Mouse (Mus musculus) intestine, embryonic 15.5 days (tissue): Measurements from ENCODE around the gene Kctd3. TPM values are rescaled to one million over a fixed set of nuclear protein-coding genes. Genes with fewer than 3 reads are reported as not detected.

Source experiments
- ATAC-seq: fragments of 200-750 bp; cut with Nextera tagmentation; 2 replicates; pipeline ENCODE4 v1.8.0; 2017; ENCODE audit warnings: moderate TSS enrichment, moderate library complexity
- H3K27ac ChIP-seq: fragments of 300-500 bp; sonication (generic); 2 replicates; pipeline ENCODE4 v1.5.1; 2015; ENCODE audit warnings: mild to moderate bottlenecking, inconsistent platforms
- H3K27me3 ChIP-seq: fragments of 300-500 bp; sonication (generic); replicated peaks from 2 replicates; pipeline ENCODE4 v1.6.1; 2015; ENCODE audit warnings: inconsistent platforms
- H3K36me3 ChIP-seq: fragments of 300-500 bp; sonication (generic); 2 replicates; pipeline ENCODE4 v1.6.1; 2015; ENCODE audit warnings: inconsistent platforms
- H3K4me1 ChIP-seq: fragments of 300-500 bp; sonication (generic); replicated peaks from 2 replicates; pipeline ENCODE4 v1.6.1; 2015; ENCODE audit warnings: inconsistent platforms
- H3K4me2 ChIP-seq: fragments of 300-500 bp; sonication (generic); replicated peaks from 2 replicates; pipeline ENCODE4 v1.6.1; 2015; ENCODE audit warnings: mild to moderate bottlenecking, inconsistent platforms
- H3K4me3 ChIP-seq: fragments of 300-500 bp; sonication (generic); replicated peaks from 2 replicates; pipeline ENCODE4 v1.5.1; 2015; ENCODE audit warnings: inconsistent platforms
- H3K9ac ChIP-seq: fragments of 300-500 bp; sonication (generic); 2 replicates; pipeline ENCODE4 v1.6.1; 2015; ENCODE audit warnings: inconsistent platforms
- H3K9me3 ChIP-seq: fragments of 300-500 bp; sonication (generic); 2 replicates; pipeline ENCODE4 v1.6.1; 2016; ENCODE audit warnings: inconsistent platforms
- WGBS: fragments of 180-500 bp; shearing (Covaris S2); methylation state at CpG from one replicate; pipeline ENCODE4 v1.1.7; 2015; 5-methylcytosine and 5-hydroxymethylcytosine counted together
- polyA plus RNA-seq: library from polyadenylated mRNA; unstranded; fragments of >200 nt; fragmentation: Nextera tagmentation; extraction: Ambion mirVana; gene quantifications from 2 replicates; pipeline ENCODE4 v1.2.1, GENCODE M21; 2015

Gene Kctd3
- polyA plus RNA-seq, 1 experiment from 2014 or later: 25.7 TPM

DNA sequence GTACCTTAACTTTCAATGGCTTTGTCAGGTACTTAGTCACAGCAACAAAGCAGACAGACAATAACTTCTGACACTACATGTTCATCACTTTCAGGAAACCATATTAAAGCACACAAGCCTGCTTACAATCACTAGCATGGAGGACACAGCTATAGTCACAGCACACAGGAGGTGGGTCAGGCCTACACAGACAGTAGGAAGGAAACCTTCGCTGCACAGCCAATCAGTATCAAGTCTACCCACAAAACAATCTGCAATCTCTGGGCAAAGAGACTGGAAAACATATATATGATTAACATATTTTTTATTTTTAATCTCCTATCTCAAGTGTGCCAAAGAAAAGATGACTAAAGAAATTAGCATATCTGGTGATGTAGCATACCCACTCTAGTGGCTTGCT lies 2.9 kb downstream of the Kctd3 start:
- Histone ChIP-seq H3K27me3 (no peaks in the 10 kb centered on the region), H3K4me1 (peaks cover 16% of the 10 kb centered on the region; the same call in 1 of the 2 replicates), H3K27ac (no peak overlapping the region), H3K9ac (no peak overlapping the region), H3K4me3 (no peak overlapping the region), H3K4me2 (no peak overlapping the region), H3K36me3 (no peaks in the 10 kb centered on the region), H3K9me3 (no peaks in the 10 kb centered on the region)
- 95% methylated on average over 1 of the region's 1 CpGs for WGBS
- no peak for ATAC-seq

GRCm38 (mm10) chr1:189001815-189002214 lies 5.8 kb downstream of the Kctd3 start:
- peaks cover 15% of the 10 kb centered on the region; the same call in 1 of the 2 replicates for H3K4me1 ChIP-seq
- no peaks in the 10 kb centered on the region for H3K27me3 ChIP-seq
- H3K9me3 ChIP-seq: no peaks in the 10 kb centered on the region
- peaks cover 3% of the 10 kb centered on the region for H3K36me3 ChIP-seq
- H3K27ac ChIP-seq: no peak overlapping the region
- no peak for ATAC-seq
- no peak overlapping the region for H3K4me2 ChIP-seq
- WGBS: 90% methylated on average over 12 of the region's 12 CpGs
- no peak overlapping the region for H3K9ac ChIP-seq
- H3K4me3 ChIP-seq: no peak overlapping the region

- H3K4me2 ChIP-seq: no peak overlapping the region
- 92% methylated on average over 10 of the region's 10 CpGs for WGBS
- H3K4me3 ChIP-seq: no peak overlapping the region
- H3K27me3 ChIP-seq: no peaks in the 10 kb centered on the region
- no peaks in the 10 kb centered on the region for H3K9me3 ChIP-seq
- ATAC-seq: no peak
- no peak overlapping the region for H3K27ac ChIP-seq
- peaks cover 3% of the 10 kb centered on the region; the same call in 1 of the 2 replicates for H3K4me1 ChIP-seq
- peaks cover 16% of the 10 kb centered on the region for H3K36me3 ChIP-seq
- no peak overlapping the region for H3K9ac ChIP-seq
These were observed 7.7 kb downstream of the Kctd3 start for GRCm38 (mm10) chr1:188999981-189000380.

GRCm38 (mm10) chr1:188997921-188998320 lies 9.7 kb downstream of the Kctd3 start:
- 95% methylated on average over 3 of the region's 3 CpGs for WGBS

GRCm38 (mm10) chr1:188993218-188993617 lies 14.4 kb downstream of the Kctd3 start:
- WGBS: 43% methylated on average over 4 of the region's 4 CpGs
- H3K4me1 ChIP-seq: no peaks in the 10 kb centered on the region
- no peaks in the 10 kb centered on the region for H3K9me3 ChIP-seq
- H3K27me3 ChIP-seq: no peaks in the 10 kb centered on the region
- peaks cover 33% of the 10 kb centered on the region for H3K36me3 ChIP-seq
- H3K9ac ChIP-seq: no peak overlapping the region
- H3K4me2 ChIP-seq: no peak overlapping the region
- H3K4me3 ChIP-seq: no peak overlapping the region
- ATAC-seq: no peak
- H3K27ac ChIP-seq: no peak overlapping the region

More at GRCm38 (mm10) chr1:188997921-188998320, 9.7 kb downstream of the Kctd3 start:
- Histone ChIP-seq H3K27ac (no peak overlapping the region), H3K36me3 (peaks cover 16% of the 10 kb centered on the region), H3K9me3 (no peaks in the 10 kb centered on the region), H3K4me1 (no peaks in the 10 kb centered on the region), H3K4me3 (no peak overlapping the region), H3K9ac (no peak overlapping the region), H3K27me3 (no peaks in the 10 kb centered on the region), H3K4me2 (no peak overlapping the region)
- ATAC-seq: no peak

DNA sequence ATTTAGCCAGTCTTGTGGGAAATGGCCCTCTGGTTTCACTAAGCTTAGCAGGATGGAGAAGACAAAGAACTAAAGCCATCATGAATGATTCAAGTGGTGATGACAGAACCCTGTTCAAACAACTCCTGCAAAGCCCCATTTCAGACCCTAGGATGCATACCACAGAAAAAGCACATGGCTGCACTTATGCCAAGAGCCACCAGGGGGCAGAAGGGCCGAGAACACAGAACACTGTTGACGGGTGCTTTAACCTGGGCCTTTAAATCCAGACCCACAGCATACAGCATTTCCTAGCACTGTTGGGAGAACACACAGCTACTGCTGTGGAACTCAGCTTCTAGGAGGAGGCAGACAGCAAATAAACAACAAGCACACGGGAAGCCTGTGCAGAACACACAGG lies 27.6 kb downstream of the Kctd3 start:
- no peaks in the 10 kb centered on the region for H3K4me1 ChIP-seq
- 17% methylated on average over 3 of the region's 3 CpGs for WGBS
- H3K4me3 ChIP-seq: no peak overlapping the region
- H3K9me3 ChIP-seq: no peaks in the 10 kb centered on the region
- peaks cover 48% of the 10 kb centered on the region for H3K36me3 ChIP-seq
- no peak overlapping the region for H3K27ac ChIP-seq
- H3K9ac ChIP-seq: no peak overlapping the region
- H3K27me3 ChIP-seq: no peaks in the 10 kb centered on the region
- ATAC-seq: peak; percentile 43; the same call in 1 of the 2 replicates
- no peak overlapping the region for H3K4me2 ChIP-seq

DNA sequence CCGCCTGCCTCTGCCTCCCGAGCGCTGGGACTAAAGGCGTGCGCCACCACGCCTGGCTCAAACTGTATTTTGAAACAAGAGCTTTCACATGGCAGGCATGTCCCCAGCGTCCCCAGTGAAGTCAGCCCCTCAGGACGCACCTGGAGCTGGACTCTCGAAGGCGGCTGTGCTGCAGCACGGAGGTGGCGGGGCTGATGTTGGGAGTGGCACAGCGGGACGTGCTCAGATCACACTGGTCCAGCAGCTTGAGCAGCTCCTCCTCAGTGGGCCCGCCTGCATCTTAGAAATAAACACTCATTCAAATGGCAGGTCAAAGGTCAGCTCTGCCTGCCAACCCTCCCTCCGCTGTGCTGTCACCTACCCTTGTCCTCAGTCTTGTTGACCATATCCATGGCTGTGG lies 33.7 kb downstream of the Kctd3 start:
- Histone ChIP-seq H3K4me1 (no peaks in the 10 kb centered on the region), H3K4me3 (no peak overlapping the region), H3K27me3 (no peaks in the 10 kb centered on the region), H3K4me2 (no peak overlapping the region), H3K9me3 (no peaks in the 10 kb centered on the region), H3K27ac (no peak overlapping the region), H3K36me3 (peaks cover 34% of the 10 kb centered on the region), H3K9ac (no peak overlapping the region)
- ATAC-seq: peak; percentile 41
- 86% methylated on average over 16 of the region's 16 CpGs for WGBS

DNA sequence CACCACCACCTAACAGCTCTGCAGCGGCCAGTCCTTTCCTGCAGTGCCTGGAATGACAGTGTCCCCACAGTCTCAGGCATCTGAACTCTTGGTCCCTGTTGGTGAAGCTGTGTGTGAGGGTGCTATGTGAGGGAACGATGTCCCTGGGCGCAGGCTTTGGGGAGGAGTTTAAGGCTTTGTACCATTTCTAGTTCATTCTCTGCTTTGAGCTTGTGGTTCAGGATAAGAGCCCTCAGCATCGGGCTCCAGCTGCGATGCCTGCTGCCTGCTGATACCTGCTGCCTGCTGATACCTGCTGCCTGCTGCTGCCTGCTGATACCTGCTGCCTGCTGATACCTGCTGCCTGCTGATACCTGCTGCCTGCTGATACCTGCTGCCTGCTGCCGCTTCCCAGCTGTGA lies 34.6 kb downstream of the Kctd3 start:
- H3K27me3 ChIP-seq: no peaks in the 10 kb centered on the region
- peaks cover 31% of the 10 kb centered on the region for H3K36me3 ChIP-seq
- H3K9ac ChIP-seq: no peak overlapping the region
- no peaks in the 10 kb centered on the region for H3K9me3 ChIP-seq
- WGBS: 93% methylated on average over 6 of the region's 6 CpGs
- H3K27ac ChIP-seq: no peak overlapping the region
- H3K4me2 ChIP-seq: no peak overlapping the region
- H3K4me3 ChIP-seq: no peak overlapping the region
- H3K4me1 ChIP-seq: no peaks in the 10 kb centered on the region
- peak; percentile 77; the same call in 1 of the 2 replicates for ATAC-seq

- no peak overlapping the region for H3K4me2 ChIP-seq
- H3K4me3 ChIP-seq: no peak overlapping the region
- no peak for ATAC-seq
- no peak overlapping the region for H3K27ac ChIP-seq
- no peaks in the 10 kb centered on the region for H3K9me3 ChIP-seq
- no peak overlapping the region for H3K9ac ChIP-seq
- WGBS: 87% methylated on average over 4 of the region's 4 CpGs
- H3K27me3 ChIP-seq: no peaks in the 10 kb centered on the region
- no peaks in the 10 kb centered on the region for H3K4me1 ChIP-seq
- H3K36me3 ChIP-seq: no peaks in the 10 kb centered on the region
These were observed 55.1 kb downstream of the Kctd3 start for GRCm38 (mm10) chr1:188952501-188952900.

DNA sequence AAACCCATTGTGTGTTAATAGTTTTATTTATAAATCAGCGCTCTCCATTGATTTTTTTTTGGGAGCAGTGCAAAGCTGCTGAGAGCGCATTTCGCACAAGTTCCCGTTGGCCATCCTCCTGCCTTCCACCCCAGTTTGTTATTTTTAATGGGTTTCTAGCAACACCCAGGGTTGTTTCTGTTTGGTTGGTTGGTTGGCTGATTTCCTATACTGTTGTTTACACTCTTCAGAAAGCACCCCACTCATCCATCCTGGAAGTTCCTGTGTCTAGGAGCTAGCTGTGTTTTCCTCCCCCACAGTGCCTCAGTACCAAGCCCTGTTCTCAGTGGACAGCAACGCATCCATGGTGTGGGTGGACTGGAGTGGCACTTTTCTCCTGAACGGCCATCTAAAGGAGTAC lies 56.5 kb downstream of the Kctd3 start:
- ATAC-seq: no peak
- no peak overlapping the region for H3K4me3 ChIP-seq
- no peaks in the 10 kb centered on the region for H3K9me3 ChIP-seq
- no peak overlapping the region for H3K27ac ChIP-seq
- H3K27me3 ChIP-seq: no peaks in the 10 kb centered on the region
- H3K36me3 ChIP-seq: no peaks in the 10 kb centered on the region
- 86% methylated on average over 6 of the region's 6 CpGs for WGBS
- H3K4me2 ChIP-seq: no peak overlapping the region
- no peak overlapping the region for H3K9ac ChIP-seq
- H3K4me1 ChIP-seq: no peaks in the 10 kb centered on the region

DNA sequence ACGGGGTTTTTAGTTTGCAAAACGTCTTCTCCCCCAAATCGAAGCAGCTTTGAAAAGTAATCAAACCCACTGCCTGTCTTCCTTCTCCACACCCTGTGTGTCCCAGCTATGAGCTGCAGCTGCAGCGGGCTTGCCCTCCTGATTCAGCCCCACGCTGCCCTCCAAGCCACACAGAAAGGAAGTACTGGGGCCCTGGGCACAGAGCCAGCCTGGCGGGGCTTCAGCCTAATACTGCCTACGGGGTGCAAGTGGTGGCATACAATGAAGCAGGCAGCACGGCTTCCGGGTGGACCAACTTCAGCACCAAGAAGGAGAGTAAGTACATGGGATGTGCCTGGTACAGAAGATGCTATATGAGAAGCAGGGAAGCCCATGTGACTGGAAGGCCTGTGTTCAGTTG lies 59.4 kb downstream of the Kctd3 start:
- ATAC-seq: no peak
- no peaks in the 10 kb centered on the region for H3K36me3 ChIP-seq
- 76% methylated on average over 9 of the region's 9 CpGs for WGBS
- H3K27ac ChIP-seq: no peak overlapping the region
- H3K4me3 ChIP-seq: no peak overlapping the region
- H3K9ac ChIP-seq: no peak overlapping the region
- no peaks in the 10 kb centered on the region for H3K9me3 ChIP-seq
- H3K27me3 ChIP-seq: no peaks in the 10 kb centered on the region
- H3K4me1 ChIP-seq: no peaks in the 10 kb centered on the region
- H3K4me2 ChIP-seq: no peak overlapping the region

DNA sequence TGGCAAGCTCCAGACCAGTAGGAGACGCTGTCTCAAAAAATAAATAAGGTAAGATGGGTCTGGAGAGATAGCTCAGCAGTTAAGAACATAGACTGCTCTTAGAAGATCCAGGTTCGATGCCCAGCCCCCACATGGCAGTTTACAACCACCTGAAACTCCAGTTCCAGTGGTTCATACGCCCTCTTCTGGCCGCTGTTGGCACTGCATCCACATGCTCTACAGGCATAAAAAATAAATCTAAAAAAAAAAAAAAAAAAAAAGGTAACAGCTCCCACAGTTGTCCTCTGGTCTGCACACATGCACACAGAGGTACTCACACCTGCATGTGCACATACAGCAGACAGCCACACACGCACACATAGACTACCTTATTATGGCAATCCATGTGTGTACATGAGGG lies 59.8 kb downstream of the Kctd3 start:
- Histone ChIP-seq H3K4me2 (no peak overlapping the region), H3K27ac (no peak overlapping the region), H3K9ac (no peak overlapping the region), H3K4me1 (no peaks in the 10 kb centered on the region), H3K9me3 (no peaks in the 10 kb centered on the region), H3K4me3 (no peak overlapping the region), H3K27me3 (no peaks in the 10 kb centered on the region), H3K36me3 (no peaks in the 10 kb centered on the region)
- no peak for ATAC-seq
- WGBS: 67% methylated on average over 5 of the region's 5 CpGs

GRCm38 (mm10) chr1:188946849-188947248 lies 60.8 kb downstream of the Kctd3 start:
- H3K9ac ChIP-seq: no peak overlapping the region
- WGBS: 84% methylated on average over 11 of the region's 11 CpGs
- H3K4me2 ChIP-seq: no peak overlapping the region
- no peak overlapping the region for H3K4me3 ChIP-seq
- H3K36me3 ChIP-seq: no peaks in the 10 kb centered on the region
- H3K9me3 ChIP-seq: no peaks in the 10 kb centered on the region
- H3K27ac ChIP-seq: no peak overlapping the region
- no peak for ATAC-seq
- no peaks in the 10 kb centered on the region for H3K4me1 ChIP-seq
- no peaks in the 10 kb centered on the region for H3K27me3 ChIP-seq
